Mouse (Mus musculus): ENCODE data around the gene Hao1. TPM values are rescaled to one million over a fixed set of nuclear protein-coding genes. Genes with fewer than 3 reads are reported as not detected.

Gene Hao1
- polyA plus RNA-seq (2012; rRNA removed) = not detected in 2 replicates

GRCm38 (mm10) chr2:134554221-134554727, at the start of gene Hao1:
TSS of gene Hao1 (minus strand) at chr2:134554368.
- no peak for DNase-seq (ENCODE audit: low spot score)

DNA sequence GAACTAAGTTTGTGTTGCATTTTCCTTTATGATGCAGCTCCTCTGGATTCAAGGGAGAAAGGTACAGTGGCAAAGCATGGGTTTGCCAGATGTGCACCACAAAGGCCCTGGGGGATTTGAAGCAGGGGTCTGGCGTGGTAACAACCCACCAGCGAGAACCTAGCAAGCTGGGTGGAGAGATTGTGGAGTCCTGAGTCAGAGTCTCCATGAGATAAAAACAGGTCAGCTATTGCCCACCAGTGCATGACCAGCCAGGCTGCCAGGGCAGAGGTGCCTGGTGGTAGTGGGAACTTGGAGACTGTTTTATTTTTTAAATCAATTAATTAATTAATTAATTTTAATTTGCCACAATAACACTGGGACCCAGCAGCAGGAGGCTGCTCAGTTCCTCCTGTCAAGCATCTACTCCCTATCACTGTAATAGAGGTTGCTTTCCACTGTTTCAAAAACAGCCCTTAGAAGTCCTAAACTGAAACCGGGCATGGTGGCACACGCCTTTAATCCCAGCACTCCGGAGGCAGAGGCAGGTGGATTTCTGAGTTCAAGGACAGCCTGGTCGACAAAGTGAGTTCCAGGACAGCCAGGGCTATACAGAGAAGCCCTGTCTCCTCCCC, 37.0 kb upstream of the Hao1 start:
- no peak for DNase-seq (ENCODE audit: low spot score)

DNA sequence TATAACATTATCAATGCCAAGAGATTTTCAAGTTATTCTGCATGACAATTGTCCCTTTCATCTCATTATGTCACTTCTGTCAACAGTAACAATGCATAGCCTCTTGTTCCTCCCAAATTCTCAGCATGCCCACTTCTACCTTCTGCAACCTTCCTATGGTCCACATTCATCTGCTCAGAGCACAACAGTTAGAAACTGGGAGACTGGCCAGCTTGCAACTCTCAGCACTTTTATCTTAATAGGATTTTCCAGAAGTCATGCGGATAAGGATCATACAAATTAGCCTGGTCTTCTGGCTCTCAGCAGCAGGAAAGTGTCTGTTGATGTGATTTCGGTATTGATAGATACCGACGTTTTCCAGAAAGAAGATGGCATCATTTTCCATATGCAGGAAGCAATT, 31.1 kb upstream of the Hao1 start:
- no peak for DNase-seq (ENCODE audit: low spot score)

DNA sequence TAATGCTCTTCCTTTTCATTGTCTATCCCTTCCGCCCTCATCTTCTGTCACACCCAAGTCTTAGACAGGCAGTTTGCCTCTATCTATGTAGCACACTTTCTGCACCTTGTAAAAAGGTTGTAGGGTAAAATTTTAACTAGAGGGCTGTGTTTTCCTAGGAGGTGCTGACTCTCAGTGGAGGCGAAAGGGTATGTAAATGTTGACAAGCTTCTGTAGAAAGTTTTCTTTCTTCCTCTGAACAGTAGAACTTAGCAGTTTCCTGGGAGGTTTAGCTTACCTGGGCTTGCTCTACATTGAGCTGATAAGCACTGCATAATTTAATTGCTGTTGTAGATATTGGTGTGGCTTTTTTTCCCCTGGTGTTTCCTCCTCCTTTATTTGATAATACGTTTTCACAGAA, 5.3 kb upstream of the Hao1 start:
- DNase-seq (ENCODE audit: low spot score) = no peak

- no peak for DNase-seq (ENCODE audit: low spot score)
Measured at GRCm38 (mm10) chr2:134552358-134552757, 1.8 kb downstream of the Hao1 start.

GRCm38 (mm10) chr2:134549770-134550169, 4.4 kb downstream of the Hao1 start:
- DNase-seq (ENCODE audit: low spot score) = no peak

DNA sequence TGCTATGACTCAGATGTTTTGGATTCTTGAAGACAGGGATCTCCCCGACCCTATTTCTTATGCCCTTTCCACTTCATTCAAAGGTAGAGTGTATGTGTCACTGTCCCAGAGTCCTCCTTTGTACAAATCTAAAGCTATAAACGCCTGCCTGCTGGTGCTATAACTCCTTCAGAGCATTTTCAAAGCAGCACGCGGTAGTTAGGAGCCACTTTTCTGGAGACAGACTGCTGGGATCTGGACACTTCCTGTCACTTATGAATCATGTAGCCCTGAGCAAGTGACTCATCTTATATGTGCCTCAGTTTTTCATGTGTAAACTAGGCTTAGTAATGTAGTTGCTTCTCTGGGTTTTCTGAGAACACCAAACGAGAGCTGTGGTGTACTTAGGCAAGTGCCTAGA, 9.1 kb downstream of the Hao1 start:
- no peak for DNase-seq (ENCODE audit: low spot score)

DNA sequence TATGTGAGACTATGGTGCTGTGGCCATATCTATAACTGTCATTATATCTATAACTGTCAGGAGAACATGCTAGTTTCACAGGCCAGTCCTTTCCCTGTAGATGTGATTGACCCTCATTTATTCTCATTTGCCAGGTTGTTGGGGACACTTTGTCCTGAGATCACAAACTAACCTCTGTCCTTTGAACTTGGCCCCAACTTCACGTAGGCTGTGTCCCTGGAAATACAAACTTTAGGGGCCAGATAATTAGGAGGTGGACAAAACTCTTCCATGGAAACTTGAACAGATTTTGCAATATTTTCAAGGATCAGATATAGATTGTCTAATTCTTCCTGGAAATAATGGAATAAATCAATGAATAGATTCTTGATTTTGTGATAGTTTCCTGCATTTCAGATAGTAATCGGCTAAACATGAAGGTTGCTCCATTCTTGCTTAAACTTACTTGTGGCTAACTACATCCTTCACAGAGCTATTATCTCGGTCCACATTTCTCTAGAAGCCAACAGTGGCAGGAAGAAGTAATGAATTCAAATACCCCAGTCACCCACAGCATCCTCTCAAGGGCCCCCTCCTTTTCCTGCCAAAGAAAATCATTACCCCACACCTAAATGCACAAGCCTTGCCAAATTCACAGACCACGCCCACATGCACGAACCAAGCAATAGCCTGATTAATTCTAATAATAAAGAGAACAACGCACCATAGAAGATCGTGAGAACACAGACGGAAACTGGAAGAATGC, 9.7 kb downstream of the Hao1 start:
- no peak for DNase-seq (ENCODE audit: low spot score)

- DNase-seq (ENCODE audit: low spot score) = no peak
Measured at GRCm38 (mm10) chr2:134543501-134543900, 10.7 kb downstream of the Hao1 start.

GRCm38 (mm10) chr2:134541019-134541418, 13.1 kb downstream of the Hao1 start:
- no peak for DNase-seq (ENCODE audit: low spot score)

DNA sequence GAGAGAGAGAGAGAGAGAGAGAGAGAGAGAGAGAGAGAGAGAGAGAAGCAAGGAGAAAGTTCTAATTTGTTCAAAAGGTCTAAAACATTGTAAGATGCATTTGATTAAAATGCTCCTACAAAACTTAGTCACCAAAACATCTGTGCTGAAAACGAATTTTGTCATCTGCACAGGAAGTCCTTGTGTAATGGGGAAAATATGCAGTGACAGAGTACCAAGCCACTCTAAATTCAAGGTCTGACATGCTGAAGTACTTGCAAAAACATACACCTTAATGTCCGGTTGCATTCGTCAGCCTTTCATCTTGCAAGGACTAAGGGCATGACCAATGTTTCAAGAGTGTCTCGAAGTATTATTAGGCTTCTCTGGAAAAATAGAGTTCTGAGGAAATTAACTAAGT, 15.7 kb downstream of the Hao1 start:
- DNase-seq (ENCODE audit: low spot score) = no peak

GRCm38 (mm10) chr2:134528122-134528810, 25.9 kb downstream of the Hao1 start:
- no peak for DNase-seq (ENCODE audit: low spot score)

DNA sequence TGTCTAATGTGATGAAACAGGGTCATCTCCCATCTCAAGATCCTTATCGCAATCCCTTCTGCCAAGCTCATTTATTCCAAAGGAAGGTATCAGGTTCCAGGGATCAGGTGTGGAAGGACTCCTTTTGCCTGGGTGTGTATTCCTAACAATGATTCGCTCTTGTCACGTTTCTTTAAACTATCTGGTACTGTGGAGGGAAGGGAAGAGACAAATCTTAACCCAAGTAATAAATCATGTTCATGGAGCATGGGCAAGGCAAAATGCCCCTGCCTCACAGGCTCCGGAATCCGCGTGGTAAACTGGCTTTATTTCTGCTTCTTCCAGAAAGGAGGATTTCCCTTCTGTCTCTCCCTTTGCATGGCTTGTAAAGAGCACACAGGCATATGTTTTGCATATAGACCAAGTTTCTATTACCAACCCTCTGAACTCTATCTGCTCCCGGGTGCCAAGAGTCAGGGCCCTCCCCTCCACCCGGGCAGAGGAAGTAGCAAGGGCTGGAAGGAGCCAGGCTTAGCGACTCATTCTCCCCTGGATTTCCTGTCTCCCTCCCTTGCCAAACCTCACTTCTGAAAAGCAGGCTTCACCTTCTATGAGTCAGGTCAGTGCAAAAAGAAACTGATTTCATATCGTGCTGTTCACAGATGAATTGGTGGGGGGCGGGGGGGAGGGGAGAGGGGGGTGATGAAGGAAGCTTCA, 26.6 kb downstream of the Hao1 start:
- no peak for DNase-seq (ENCODE audit: low spot score)

DNA sequence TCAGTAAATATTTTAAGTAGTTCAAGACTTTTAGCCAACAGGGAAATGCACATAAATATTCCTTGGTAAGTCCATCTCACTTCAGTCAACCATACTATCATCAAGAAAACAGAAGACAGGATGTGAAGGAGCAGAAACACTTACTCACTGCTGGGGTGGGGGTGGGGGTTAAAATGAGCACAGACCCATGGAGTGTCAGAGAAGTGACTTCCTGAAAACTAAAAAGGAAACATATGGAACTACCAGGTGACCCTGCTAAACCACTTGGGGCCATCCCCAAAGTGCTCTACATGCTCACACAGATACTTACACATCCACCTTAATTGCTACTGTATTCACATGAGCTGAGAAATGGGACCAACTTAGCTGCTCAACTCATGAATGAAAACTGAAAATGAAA, 36.1 kb downstream of the Hao1 start:
- no peak for DNase-seq (ENCODE audit: low spot score)

GRCm38 (mm10) chr2:134499777-134500176, 54.4 kb downstream of the Hao1 start:
- DNase-seq (ENCODE audit: low spot score) = no peak

- DNase-seq (ENCODE audit: low spot score) = no peak
Measured at GRCm38 (mm10) chr2:134498450-134498849, 55.7 kb downstream of the Hao1 start.

GRCm38 (mm10) chr2:134488671-134489070, 65.5 kb downstream of the Hao1 start:
- DNase-seq (ENCODE audit: low spot score) = no peak

DNA sequence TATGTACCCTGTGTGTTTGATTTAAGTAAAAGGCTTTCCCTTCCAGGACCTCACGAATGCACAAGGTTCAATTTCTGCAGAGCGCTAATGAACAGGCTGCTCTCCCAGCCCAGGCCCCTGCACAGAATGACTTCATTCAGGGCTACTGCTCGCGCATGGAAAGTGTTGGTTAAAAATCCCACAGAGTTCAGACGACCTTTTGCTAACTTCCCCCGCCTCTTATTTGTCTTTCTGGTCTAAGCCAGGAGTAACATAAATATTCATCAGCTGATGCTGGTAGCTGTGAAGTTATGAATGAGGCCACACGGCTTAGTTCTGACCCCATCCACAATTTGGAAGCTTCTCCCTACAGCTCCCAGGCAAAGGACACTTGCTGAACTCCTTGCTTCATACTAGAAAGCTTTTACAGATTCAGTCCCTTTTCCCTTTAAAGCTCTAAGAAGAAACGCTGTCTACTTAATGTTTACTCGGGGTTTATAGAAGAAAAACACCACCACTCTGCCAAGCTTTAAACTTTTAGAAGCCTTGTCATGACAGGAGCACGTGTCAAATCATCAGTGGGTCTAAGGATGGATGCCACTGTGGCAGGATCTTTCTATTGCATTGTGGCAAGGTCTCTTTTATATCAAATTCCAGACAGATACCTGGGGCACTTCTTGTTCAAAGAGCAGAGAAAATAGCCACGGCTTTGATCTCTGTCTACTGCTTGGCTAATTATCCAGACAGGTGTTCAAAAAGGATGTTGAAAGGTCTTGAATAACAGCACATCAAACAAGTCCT, 67.9 kb downstream of the Hao1 start:
- DNase-seq (ENCODE audit: low spot score) = no peak

DNA sequence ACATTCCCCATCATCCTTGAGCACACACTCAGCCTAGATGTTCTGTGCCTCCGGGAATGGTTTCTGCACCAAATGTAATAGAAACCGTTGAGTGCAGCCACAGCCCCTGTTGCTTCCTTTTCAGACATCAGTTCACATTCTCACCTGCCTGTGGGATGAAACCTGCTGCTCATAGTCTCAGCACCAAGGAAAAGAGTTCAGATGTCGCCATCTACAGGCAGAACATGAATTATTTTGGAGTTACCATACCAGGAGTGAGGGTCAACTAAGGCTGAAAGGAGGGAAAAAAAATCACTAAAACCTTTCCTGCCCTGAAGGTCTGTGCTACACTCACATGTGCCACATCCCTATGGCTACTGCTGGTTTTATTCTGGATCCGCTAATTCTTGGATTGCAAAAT, 71.5 kb downstream of the Hao1 start:
- no peak for DNase-seq (ENCODE audit: low spot score)

DNA sequence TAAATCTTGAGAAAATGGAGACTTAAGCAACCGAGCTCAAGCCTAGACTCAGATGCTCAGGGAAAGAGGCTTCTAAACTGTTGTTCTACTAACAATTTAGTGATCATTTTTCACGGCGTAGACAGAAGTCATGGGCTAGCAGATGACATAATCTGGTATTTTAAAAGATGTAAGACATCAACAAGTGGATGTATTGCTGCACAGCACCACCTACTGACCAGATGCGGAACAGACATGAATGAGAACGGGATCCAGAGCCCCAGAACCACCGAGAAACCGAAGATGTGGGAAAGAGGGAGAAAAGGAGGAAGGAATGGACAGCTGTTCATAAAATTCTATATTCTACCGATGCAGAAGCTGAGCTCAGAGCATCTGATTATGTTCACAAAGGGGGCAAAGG, 72.4 kb downstream of the Hao1 start:
- DNase-seq (ENCODE audit: low spot score) = peak; percentile 24

DNA sequence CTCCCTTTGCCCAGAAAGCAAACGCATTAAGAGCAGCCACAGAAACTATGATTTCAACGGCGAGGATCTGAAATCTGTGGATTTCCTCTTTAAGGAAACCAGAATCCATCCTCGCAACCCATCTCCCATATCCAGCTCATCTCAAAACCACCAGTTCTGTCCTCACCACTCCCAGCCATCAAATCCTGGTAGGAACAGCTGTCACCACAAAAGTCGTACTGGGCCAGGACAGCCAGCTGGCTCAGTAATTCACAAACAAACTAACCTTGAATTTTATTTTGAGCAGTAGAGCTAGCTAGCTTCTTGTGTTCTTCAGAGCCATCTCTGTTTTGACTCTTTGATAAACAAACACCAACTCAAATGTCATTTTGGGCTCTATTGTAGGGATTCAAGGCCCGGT, 73.0 kb downstream of the Hao1 start:
- DNase-seq (ENCODE audit: low spot score) = no peak

All from urinary bladder, adult 2 months (tissue).